Mouse (Mus musculus) heart, adult 2 months (tissue): ENCODE data around the gene Wwc2. TPM values are rescaled to one million over a fixed set of nuclear protein-coding genes. Genes with fewer than 3 reads are reported as not detected.

Experiments
- DNase-seq, 2 experiments: peaks; one replicate each; pipeline ENCODE4 v3.0.0; 2021
- H3K27ac ChIP-seq: fragments of 200-600 bp; 2 replicates; pipeline ENCODE4 v1.8.1; 2022
- H3K27me3 ChIP-seq: fragments of 200-500 bp; 2 replicates; pipeline ENCODE4 v1.6.1; 2012; ENCODE audit warnings: mild to moderate bottlenecking, low read length, inconsistent platforms, mixed read lengths; ENCODE audit not compliant: control insufficient read depth, insufficient read depth
- H3K36me3 ChIP-seq: fragments of 200-500 bp; 2 replicates; pipeline ENCODE4 v1.6.1; 2012; ENCODE audit warnings: low read length, inconsistent platforms; ENCODE audit not compliant: control insufficient read depth, insufficient read depth
- H3K4me1 ChIP-seq: fragments of 200-500 bp; 2 replicates; pipeline ENCODE4 v1.6.1; 2011; ENCODE audit warnings: low read length; ENCODE audit not compliant: control insufficient read depth, insufficient read depth
- H3K4me3 ChIP-seq: fragments of 200-600 bp; 2 replicates; pipeline ENCODE4 v1.8.1; 2022
- H3K79me2 ChIP-seq: fragments of 200-500 bp; replicated peaks from 2 replicates; pipeline ENCODE4 v1.6.1; 2012; ENCODE audit warnings: mild to moderate bottlenecking, inconsistent platforms, low read length, moderate library complexity, mixed read lengths; ENCODE audit not compliant: control insufficient read depth, insufficient read depth
- H3K9ac ChIP-seq: fragments of 200-500 bp; 2 replicates; pipeline ENCODE4 v1.6.1; 2012; ENCODE audit warnings: low read depth, mild to moderate bottlenecking, control low read depth, inconsistent platforms, low read length, mixed read lengths
- CTCF ChIP-seq: fragments of 200-600 bp; IDR thresholded peaks from 2 replicates; pipeline ENCODE4 v1.8.1; 2022; ENCODE audit warnings: antibody characterized with exemption, mild to moderate bottlenecking, moderate library complexity
- EP300 ChIP-seq: fragments of 200-500 bp; IDR thresholded peaks from 2 replicates; pipeline ENCODE4 v1.6.1; 2011; ENCODE audit warnings: low read depth, low read length, control low read depth; ENCODE audit not compliant: insufficient read depth
- POLR2A ChIP-seq: fragments of 200-500 bp; IDR thresholded peaks from 2 replicates; pipeline ENCODE4 v1.6.1; 2011; ENCODE audit warnings: mild to moderate bottlenecking, low read depth, low read length, control low read depth; ENCODE audit not compliant: insufficient read depth
- WGBS: fragments of 180-500 bp; shearing (Covaris S2); methylation state at CpG from one replicate; pipeline ENCODE4 v1.1.7; 2018; 5-methylcytosine and 5-hydroxymethylcytosine counted together
- intact Hi-C: fragments of 180-260 bp; cut with DNase I; formaldehyde crosslinking; loops from one replicate; pipeline ENCODE4 v1.15.1; 2025
- polyA plus RNA-seq: library from polyadenylated mRNA; depleted of rRNA; stranded (reverse); fragments of >200 nt; gene quantifications from 2 replicates; pipeline ENCODE4 v1.2.3, GENCODE M21; 2012
- total RNA-seq, 2 experiments: library from RNA; stranded (reverse); gene quantifications; 2 replicates each; pipeline ENCODE4 v1.2.3; 2021

The Wwc2 gene
- total and polyA plus RNA-seq, 3 experiments = 8.3 to 26.9 (median 25.2) TPM

GRCm38 (mm10) chr8:47989211-47989610 is 1.5 kb downstream of the Wwc2 start:
- Histone ChIP-seq H3K36me3 (peaks cover 4% of the 10 kb centered on the region; the same call in 1 of the 2 replicates), H3K9ac (peak overlapping the region; percentile 99), H3K79me2 (peaks cover 8% of the 10 kb centered on the region), H3K27ac (peak overlapping the region; percentile 100), H3K27me3 (no peaks in the 10 kb centered on the region), H3K4me1 (peaks cover 8% of the 10 kb centered on the region), H3K4me3 (peak overlapping the region; percentile 86)
- no peak for TF ChIP-seq EP300
- TF ChIP-seq POLR2A = no peak
- no peak for TF ChIP-seq CTCF
- no peak for DNase-seq
- intact Hi-C loops = loop anchor here (1.0 to 5.0 kb wide), 2 partner anchors 12 to 42 kb away; no protein-coding TSS in a partner anchor
- WGBS = 12% methylated on average over 8 of the region's 8 CpGs

GRCm38 (mm10) chr8:47988111-47988510 is 2.6 kb downstream of the Wwc2 start:
- DNase-seq = no peak
- intact Hi-C loops = loop anchor here (5.0 kb wide), 1 partner anchor 41 kb away; no protein-coding TSS in a partner anchor
- 79% methylated on average over 15 of the region's 15 CpGs for WGBS
- Histone ChIP-seq H3K27me3 (no peaks in the 10 kb centered on the region), H3K4me1 (peaks cover 10% of the 10 kb centered on the region), H3K36me3 (peaks cover 4% of the 10 kb centered on the region; the same call in 1 of the 2 replicates), H3K9ac (no peak overlapping the region), H3K4me3 (no peak overlapping the region), H3K79me2 (peaks cover 8% of the 10 kb centered on the region), H3K27ac (no peak overlapping the region)
- TF ChIP-seq CTCF = no peak
- TF ChIP-seq EP300 = no peak
- no peak for TF ChIP-seq POLR2A

- no peak for DNase-seq
Observed at GRCm38 (mm10) chr8:47985644-47986043, 5.1 kb downstream of the Wwc2 start.

GRCm38 (mm10) chr8:47985243-47985642 is 5.5 kb downstream of the Wwc2 start:
- DNase-seq = no peak
- TF ChIP-seq EP300 (no peak), CTCF (no peak), POLR2A (no peak)
- Histone ChIP-seq H3K4me3 (no peak overlapping the region), H3K27ac (no peak overlapping the region), H3K36me3 (no peaks in the 10 kb centered on the region), H3K9ac (no peak overlapping the region), H3K79me2 (peaks cover 15% of the 10 kb centered on the region), H3K27me3 (no peaks in the 10 kb centered on the region), H3K4me1 (peaks cover 19% of the 10 kb centered on the region)
- intact Hi-C loops = loop anchor here (5.0 kb wide), 1 partner anchor 38 kb away; no protein-coding TSS in a partner anchor

More at GRCm38 (mm10) chr8:47985644-47986043, 5.1 kb downstream of the Wwc2 start:
- H3K4me1 ChIP-seq = peaks cover 16% of the 10 kb centered on the region
- no peak overlapping the region for H3K27ac ChIP-seq
- peaks cover 15% of the 10 kb centered on the region for H3K79me2 ChIP-seq
- WGBS = 69% methylated on average over 10 of the region's 10 CpGs
- intact Hi-C loops = loop anchor here (5.0 kb wide), 1 partner anchor 38 kb away; no protein-coding TSS in a partner anchor
- TF ChIP-seq EP300 (no peak), CTCF (no peak), POLR2A (no peak)
- H3K36me3 ChIP-seq = no peaks in the 10 kb centered on the region
- H3K4me3 ChIP-seq = no peak overlapping the region
- no peak overlapping the region for H3K9ac ChIP-seq
- H3K27me3 ChIP-seq = no peaks in the 10 kb centered on the region

GRCm38 (mm10) chr8:47981075-47981474 is 9.6 kb downstream of the Wwc2 start:
- no peaks in the 10 kb centered on the region for H3K36me3 ChIP-seq
- peaks cover 12% of the 10 kb centered on the region for H3K4me1 ChIP-seq
- peaks cover 12% of the 10 kb centered on the region for H3K79me2 ChIP-seq
- WGBS = 61% methylated on average over 6 of the region's 6 CpGs
- no peak overlapping the region for H3K4me3 ChIP-seq
- intact Hi-C loops = no loop called here
- no peaks in the 10 kb centered on the region for H3K27me3 ChIP-seq
- no peak overlapping the region for H3K9ac ChIP-seq
- DNase-seq = no peak
- TF ChIP-seq POLR2A (no peak), CTCF (no peak), EP300 (no peak)
- no peak overlapping the region for H3K27ac ChIP-seq

- intact Hi-C loops = loop anchor here (5.0 kb wide), 1 partner anchor 37 kb away; no protein-coding TSS in a partner anchor
- no peaks in the 10 kb centered on the region for H3K27me3 ChIP-seq
- H3K79me2 ChIP-seq = peaks cover 15% of the 10 kb centered on the region
- no peak overlapping the region for H3K4me3 ChIP-seq
- H3K36me3 ChIP-seq = no peaks in the 10 kb centered on the region
- no peak for DNase-seq
- peaks cover 15% of the 10 kb centered on the region for H3K4me1 ChIP-seq
- H3K9ac ChIP-seq = no peak overlapping the region
- H3K27ac ChIP-seq = no peak overlapping the region
- WGBS = 79% methylated on average over 8 of the region's 8 CpGs
- TF ChIP-seq EP300 = no peak
- TF ChIP-seq POLR2A = no peak
- no peak for TF ChIP-seq CTCF
Observed at GRCm38 (mm10) chr8:47979876-47980275, 10.8 kb downstream of the Wwc2 start.
